Mouse (Mus musculus) kidney, adult 11 months (tissue): Measurements from ENCODE around the gene Znrd1.
A peak's percentile ranks its signal among the peaks of the same experiment; 100 is the strongest.

Experiments
- DNase-seq: peaks from one replicate; pipeline ENCODE4 v3.0.0; 2022

Gene Znrd1

DNA sequence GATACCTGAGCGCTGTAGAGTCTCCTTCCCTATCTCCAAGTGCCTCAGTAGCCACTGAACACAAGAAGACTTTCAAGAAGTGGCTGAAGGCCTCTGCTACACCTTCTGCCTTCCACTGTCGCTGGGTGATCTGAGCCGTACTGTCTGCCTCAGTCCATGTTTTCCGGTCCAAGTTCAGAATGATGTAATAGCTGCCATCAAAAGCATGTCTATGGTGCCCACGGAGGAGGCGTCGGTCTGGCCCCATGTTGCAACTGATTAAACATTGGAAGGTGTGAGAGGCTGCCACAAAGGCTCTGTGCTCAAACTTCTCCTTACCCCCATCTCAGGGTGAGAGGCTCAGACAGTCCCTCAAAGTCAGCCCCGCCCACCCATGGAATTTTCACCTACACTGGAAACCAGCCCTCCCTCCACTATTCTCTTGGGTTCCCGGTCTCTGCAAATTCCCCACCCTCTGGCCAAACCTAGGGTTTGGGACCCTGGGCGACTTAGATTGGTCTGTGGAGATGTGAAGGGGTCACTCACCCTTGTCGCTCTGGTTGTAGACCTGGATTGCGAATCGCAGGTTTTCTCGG is 12.0 kb upstream of the Znrd1 start:
- DNase-seq: no peak

GRCm38 (mm10) chr17:36966875-36967274 is 8.5 kb upstream of the Znrd1 start:
- DNase-seq: no peak

DNA sequence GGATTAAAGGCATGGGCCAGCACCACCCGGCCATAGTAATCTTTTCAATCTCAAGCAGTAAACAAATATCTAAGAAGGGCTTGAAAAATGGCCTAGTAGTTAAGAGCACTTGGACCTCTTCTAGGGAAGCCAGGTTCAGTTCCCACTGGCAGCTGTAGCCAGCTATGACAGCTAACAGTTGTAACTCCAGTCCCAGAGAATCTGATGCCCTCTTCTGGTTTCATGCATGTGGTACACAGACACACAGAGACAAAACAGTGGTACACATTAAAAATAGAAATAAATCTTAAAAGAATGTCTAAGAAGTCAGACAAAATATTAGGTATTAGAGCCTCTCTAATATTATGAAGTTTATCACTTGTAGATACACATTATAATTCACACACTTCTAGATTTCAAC is 2.8 kb upstream of the Znrd1 start:
- DNase-seq: no peak

DNA sequence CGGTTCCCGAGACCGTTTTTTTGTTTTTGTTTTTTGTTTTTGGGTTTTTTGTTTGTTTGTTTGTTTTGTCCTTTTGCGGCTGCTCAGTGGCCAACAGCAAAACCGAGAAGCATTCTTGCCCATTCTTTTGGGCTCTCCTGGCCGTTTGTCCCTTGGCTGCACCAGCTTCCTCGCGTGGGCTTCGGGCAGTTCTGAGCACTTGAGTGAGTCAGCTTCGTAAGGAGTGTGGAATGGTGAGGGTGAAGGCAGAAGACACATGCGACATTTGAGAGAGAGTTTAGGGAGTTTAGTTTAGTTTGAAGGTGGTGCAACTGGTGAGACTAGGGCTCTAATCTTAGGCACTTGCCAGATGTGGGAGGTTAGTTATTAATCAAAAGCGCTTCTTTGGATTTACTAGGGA is 525 bp upstream of the Znrd1 start:
- DNase-seq: no peak

DNA sequence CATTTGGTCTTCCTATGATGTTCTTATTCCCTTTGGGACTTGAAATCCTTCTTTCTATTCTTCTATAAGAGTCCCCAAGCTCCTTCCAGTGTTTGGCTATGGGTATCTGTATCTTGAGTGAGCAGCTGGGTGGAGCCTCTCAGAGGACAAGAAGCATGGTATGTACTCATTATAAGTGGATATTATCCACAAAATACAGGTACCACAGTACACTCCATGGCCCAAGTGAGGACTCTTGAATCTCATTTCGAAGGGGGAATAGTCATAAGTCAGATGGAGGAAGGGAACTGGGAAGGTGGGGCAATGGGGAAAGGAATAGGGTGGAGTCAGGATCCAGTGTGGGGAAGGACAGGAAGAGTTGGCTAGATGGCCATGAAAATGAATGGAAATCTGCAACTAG is 5.3 kb downstream of the Znrd1 start:
- DNase-seq: no peak

DNA sequence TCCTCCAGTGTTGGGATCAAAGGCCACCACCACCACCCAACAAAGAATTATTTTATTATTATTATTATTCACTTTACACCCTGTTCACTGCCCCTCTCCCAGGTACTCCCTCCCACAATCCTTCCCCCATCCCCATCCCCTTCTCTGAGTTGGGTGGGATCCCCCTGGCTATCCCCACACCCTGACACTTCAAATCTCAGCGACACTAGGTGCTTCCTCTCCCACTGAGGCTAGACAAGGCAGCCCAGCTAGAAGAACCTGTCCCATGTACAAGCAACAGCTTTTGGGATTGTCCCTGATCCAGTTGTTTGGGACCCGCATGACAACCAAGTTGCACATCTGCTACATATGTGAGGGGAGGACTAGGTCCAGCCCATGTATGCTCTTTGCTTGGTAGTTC is 5.7 kb downstream of the Znrd1 start:
- DNase-seq: no peak

DNA sequence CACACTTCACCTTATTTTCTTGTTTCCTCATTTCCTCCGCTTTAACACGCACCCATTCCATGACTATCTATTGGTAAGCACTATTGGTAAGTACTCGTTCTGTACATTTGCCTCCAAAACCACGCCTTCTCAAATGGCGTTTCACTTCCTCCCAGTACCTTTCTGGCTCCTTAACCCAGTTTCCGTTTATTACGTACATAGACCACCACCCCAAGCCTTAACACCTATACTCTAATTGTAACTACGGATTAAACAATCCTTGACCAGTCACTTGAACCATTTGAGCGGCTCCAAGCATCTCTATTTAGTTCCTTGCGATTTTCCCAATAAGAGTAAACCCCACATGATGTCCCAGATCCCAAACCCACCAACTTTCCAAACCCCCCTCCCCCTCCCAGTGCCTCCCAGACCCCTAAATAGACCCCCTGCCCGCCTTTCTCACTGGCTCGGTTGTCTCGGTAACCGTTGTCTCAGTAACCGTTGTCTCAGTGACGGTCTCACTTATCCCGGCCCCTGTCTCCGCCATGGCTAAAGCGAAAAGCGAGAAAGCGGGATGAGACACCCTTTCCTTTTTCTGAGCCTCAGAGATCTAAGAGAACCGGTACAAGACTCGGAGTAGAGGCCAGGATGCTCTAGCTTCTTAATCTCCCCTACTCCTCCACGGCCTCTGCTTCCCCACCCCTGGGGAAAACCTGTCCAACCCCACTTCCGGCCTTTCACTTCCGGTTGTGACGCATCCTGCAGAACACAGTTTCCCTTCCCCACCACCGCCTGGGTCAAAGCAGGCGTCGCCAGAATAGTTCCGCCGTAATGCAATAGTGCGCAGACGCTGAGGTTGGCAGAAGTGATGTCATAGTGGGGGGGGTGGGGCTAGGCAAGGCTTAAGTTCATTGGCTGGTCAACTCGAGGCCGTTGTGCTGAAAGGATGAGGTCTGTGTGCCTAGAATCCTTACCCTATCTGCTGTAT is 7.1 kb downstream of the Znrd1 start, which contains the start of gene Ppp1r11:
Gene Ppp1r11, minus strand, starts transcription at position 761 of the 967 bp plus-strand sequence.
- peak; percentile 96 for DNase-seq

GRCm38 (mm10) chr17:36949265-36949664 is 9.1 kb downstream of the Znrd1 start:
- no peak for DNase-seq

- no peak for DNase-seq
Measured at GRCm38 (mm10) chr17:36948286-36948685, 10.1 kb downstream of the Znrd1 start.

DNA sequence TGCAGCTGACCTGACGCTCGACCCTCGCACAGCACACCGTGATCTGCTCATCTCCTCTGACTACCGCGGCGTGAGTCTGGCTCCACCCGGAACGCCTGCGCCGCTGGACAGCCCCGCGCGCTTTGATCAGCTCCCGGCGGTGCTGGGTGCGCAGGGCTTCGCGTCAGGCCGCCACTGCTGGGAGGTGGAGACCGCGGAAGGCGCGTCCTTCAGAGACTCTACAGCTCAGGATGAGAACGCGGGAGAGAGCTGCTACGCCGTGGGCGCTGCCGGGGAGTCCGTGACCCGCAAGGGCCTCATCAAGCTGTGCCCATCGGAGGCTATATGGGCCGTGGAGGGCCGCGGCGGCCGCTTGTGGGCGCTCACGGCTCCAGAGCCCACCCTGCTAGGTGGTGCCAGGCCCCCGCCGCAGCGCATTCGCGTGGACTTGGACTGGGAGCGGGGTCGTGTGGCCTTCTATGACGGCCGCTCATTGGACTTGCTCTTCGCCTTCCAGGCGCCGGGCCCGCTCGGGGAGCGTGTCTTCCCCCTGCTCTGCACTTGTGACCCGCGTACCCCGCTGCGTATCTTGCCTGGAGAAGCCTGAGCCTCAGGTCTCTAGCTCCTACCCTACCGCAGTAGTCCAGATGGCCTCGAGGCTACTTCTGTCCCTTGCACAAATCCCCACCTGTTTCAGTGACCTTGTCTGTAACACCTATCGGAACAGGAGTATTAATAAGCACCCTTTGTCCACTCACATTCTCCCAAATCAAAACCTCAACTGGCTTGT is 11.1 kb downstream of the Znrd1 start:
- peak; percentile 22 for DNase-seq

GRCm38 (mm10) chr17:36944121-36944775 is 14.1 kb downstream of the Znrd1 start:
- DNase-seq: no peak

DNA sequence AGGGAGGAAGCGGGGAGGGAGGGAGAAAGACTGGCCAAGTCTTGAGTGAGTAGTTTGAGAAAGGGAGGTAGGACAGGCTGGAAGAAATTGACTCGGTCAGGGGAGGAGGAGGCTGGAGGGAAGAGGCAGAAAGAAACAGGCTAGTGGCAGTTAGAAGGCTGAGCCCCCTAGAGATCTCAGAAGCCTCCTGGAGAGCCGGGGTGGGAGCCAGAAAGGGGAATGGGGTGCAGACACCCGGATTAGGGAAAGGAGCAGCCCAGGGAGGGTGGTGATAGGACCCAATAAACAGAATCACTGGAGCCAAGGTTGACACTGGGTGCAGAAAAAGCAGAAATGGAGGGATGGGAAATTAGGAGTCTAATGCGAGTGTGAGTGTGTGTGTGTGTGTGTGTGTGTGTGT is 14.7 kb downstream of the Znrd1 start:
- DNase-seq: no peak

DNA sequence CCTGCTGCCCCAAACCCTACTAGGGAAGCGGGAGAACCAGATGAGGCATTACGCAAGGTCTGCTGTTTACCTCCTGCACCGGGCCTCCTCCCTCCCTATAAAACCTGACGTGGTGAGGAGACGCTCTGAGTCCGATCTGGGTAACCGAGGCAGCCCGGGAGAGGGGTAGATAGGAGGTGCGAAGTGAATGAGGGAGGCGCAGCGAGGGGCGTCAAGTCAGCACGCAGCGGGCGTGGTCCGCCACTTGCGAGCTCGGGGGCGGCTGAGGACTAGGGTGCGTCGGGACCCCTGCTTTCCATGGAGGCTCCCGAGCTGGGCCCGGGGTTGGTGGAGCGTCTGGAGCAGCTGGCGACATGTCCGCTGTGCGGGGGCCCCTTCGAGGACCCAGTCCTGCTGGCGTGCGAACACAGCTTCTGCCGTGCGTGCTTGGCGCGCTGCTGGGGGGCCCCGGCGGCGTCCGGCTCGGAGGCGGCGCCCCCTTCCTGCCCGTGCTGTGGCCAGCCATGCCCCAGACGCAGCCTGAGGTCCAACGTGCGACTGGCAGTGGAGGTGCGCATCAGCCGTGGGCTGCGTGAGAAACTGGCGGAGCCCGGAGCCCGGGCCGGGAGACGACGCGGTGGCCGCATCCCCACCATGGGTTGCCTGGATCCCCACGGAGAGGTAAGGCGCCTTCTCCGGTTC is 15.4 kb downstream of the Znrd1 start, which contains the start of gene Rnf39:
Gene Rnf39, plus strand, starts transcription at position 128 of the 681 bp plus-strand sequence.
- no peak for DNase-seq

GRCm38 (mm10) chr17:36942391-36942790 is 16.0 kb downstream of the Znrd1 start:
- peak; percentile 54 for DNase-seq

DNA sequence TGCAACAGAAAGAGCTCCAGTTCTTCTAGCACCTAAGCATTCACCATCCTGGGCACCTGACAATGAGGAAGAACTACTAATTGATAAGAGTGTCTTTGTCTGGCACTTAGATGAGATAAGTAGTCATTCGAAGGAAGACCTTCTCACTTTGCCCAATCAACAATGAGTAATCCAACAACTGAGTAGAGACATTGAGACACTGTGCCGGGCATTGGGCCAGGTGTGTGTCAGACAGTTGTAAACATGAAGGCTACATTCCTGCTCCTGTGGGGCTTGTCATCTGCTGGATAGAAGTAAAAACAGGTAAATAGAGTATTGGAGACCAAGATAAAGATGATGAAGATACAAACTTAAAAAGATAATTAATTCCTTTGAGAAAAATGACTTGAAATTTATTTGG is 20.3 kb downstream of the Znrd1 start:
- no peak for DNase-seq

DNA sequence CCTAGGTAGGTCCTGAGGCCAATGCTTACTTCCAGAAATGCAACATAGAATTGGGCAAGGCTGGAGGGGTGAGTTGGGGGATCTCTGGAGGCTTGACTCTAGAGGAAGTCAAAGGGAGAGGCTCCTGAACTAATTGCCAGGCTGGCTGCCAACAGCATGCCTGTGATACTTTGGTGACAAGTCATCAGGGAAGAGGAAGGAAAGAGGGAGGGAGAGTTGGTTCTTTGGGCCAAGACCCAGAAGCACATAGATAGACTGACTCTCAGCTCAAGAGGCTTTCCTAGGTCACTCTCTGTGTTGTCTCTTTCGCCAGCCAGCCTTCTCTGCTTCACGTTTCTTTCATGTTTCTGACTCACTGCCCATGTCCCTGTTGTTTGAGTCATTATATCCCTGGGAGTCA is 26.6 kb downstream of the Znrd1 start:
- peak; percentile 42 for DNase-seq

- no peak for DNase-seq
Measured at GRCm38 (mm10) chr17:36931130-36931529, 27.2 kb downstream of the Znrd1 start.

GRCm38 (mm10) chr17:36930233-36930632 is 28.1 kb downstream of the Znrd1 start:
- no peak for DNase-seq

- DNase-seq: no peak
Measured at GRCm38 (mm10) chr17:36929236-36929932, 29.0 kb downstream of the Znrd1 start.

DNA sequence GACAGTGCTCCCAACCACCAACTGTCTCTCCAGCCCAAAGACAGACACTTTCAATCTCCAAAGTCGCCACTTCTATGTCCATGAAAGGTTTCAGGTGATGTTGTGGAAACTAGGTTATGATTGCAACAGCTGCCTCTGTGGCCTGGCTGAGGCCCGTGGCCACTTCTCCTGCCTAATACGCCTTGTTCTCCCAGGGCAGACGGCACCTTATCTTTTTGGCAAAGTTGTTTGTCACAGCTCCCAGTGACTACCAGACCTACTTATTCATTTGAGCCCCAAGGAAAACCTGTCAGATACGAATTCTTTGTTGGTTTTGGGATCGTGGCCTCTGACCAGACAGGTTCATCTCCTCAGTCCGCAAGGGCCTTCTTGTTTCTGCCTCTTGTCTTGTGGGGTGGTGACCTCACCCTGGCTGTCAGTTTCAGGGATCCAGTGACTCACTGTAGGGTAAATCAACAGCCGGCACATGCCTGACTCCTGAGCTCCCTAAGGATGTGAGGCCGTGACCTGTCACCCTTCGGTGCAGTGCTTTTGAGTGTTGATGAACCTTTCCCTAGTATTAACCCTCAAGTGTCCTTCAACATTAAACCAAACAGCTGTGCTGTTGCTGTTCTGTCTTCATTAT is 30.8 kb downstream of the Znrd1 start:
- no peak for DNase-seq

- DNase-seq: no peak
Measured at GRCm38 (mm10) chr17:36923491-36923890, 34.9 kb downstream of the Znrd1 start.
